21 mouse cellular contexts compared by ENCODE assay signal in genomic region chr5:19779224-19779623, GRCm38 (mm10).
DNase-seq lines count a peak whose midpoint lies in the region; ATAC-seq and TF ChIP-seq lines count a peak whose summit lies in the region.
"Had no signal": no experiment of that assay in that cellular context is flagged by ENCODE, and none has a peak within 500 bp of the region (broad histone marks: within the 10 kb centered on the region; RNA-seq: fewer than 3 reads in every experiment).

No protein-coding gene starts in this region.

- no peak for TF ChIP-seq POLR2A in brain, embryonic 14.5 days (IDR thresholded peaks at IDR 0.05; ENCODE audit: borderline replicate concordance, extremely low read depth, insufficient read depth, insufficient read length, poor library complexity, severe bottlenecking)

- WGBS in forebrain, embryonic 15.5 days = 62% methylated on average over 1 of the region's 1 CpGs
- WGBS in forebrain, embryonic 10.5 days = 93% methylated on average over 1 of the region's 1 CpGs
- 53% methylated on average over 1 of the region's 1 CpGs for WGBS in forebrain, postnatal 0 days
- WGBS in forebrain, embryonic 13.5 days = 88% methylated on average over 1 of the region's 1 CpGs

- H3K4me3 ChIP-seq in forebrain, embryonic 15.5 days = no peak overlapping the region
- no peak overlapping the region for H3K4me3 ChIP-seq in forebrain, embryonic 10.5 days
- H3K4me3 ChIP-seq in forebrain, postnatal 0 days (ENCODE audit: low read depth, low read length) = no peak overlapping the region
- H3K4me3 ChIP-seq in forebrain, embryonic 13.5 days = no peak overlapping the region
- no peak overlapping the region for H3K4me3 ChIP-seq in layer of hippocampus, adult 2 months
- H3K4me3 ChIP-seq: embryonic facial prominence, embryonic 13.5 days; embryonic facial prominence, embryonic 15.5 days; erythroblast, embryonic 14.5 days; gastrocnemius, adult 2 months had no signal

- no peak for DNase-seq in forebrain, embryonic 10.5 days (ENCODE audit: extremely low spot score, low spot score)
- peak; percentile 43 for DNase-seq in forebrain, postnatal 0 days
- no peak for DNase-seq in layer of hippocampus, adult 2 months (ENCODE audit: low spot score in 2 of 2)
- DNase-seq in layer of hippocampus, adult 8-10 months (ENCODE audit: low spot score in 2 of 2) = no peak
- peak; percentile 43 for DNase-seq in brain, embryonic 14.5 days (ENCODE audit: low read depth)
- DNase-seq in lung, postnatal 4 days = no peak
- DNase-seq: adrenal gland, adult 2 months; adrenal gland, postnatal 10 days; adrenal gland, postnatal 25 days; cerebellum, adult 11 months; cerebellum, adult 18-20 months; cerebellum, adult 8-10 months; cerebellum, adult 9-11 months; cerebellum, postnatal 36 days; embryo, embryonic 11 days; gastrocnemius, adult 2 months had no signal

- TF ChIP-seq CTCF in forebrain, postnatal 0 days (IDR thresholded peaks at IDR 0.05; ENCODE audit: low read depth) = no peak
- TF ChIP-seq CTCF in layer of hippocampus, adult 2 months (conservative IDR thresholded peaks at IDR 0.05) = no peak
- no peak for TF ChIP-seq CTCF in brain, embryonic 14.5 days (IDR thresholded peaks at IDR 0.05; ENCODE audit: borderline replicate concordance, extremely low read depth, insufficient read depth, insufficient read length)

- no peak for ATAC-seq in forebrain, embryonic 15.5 days (replicated peaks)
- ATAC-seq in forebrain, postnatal 0 days = peak; percentile 71
- ATAC-seq in forebrain, embryonic 13.5 days = no peak

- peaks cover 5% of the 10 kb centered on the region for H3K4me1 ChIP-seq in forebrain, embryonic 15.5 days
- H3K4me1 ChIP-seq in forebrain, embryonic 10.5 days = no peaks in the 10 kb centered on the region
- no peaks in the 10 kb centered on the region for H3K4me1 ChIP-seq in forebrain, postnatal 0 days (ENCODE audit: insufficient read depth)
- H3K4me1 ChIP-seq in forebrain, embryonic 13.5 days = no peaks in the 10 kb centered on the region
- H3K4me1 ChIP-seq: embryonic facial prominence, embryonic 13.5 days; embryonic facial prominence, embryonic 15.5 days had no signal

- H3K27me3 ChIP-seq in forebrain, embryonic 15.5 days = no peaks in the 10 kb centered on the region
- H3K27me3 ChIP-seq in forebrain, embryonic 10.5 days (ENCODE audit: poor library complexity, severe bottlenecking) = no peaks in the 10 kb centered on the region
- H3K27me3 ChIP-seq in forebrain, postnatal 0 days (ENCODE audit: insufficient read depth, low read length) = no peaks in the 10 kb centered on the region
- H3K27me3 ChIP-seq in forebrain, embryonic 13.5 days = no peaks in the 10 kb centered on the region
- H3K27me3 ChIP-seq: embryonic facial prominence, embryonic 13.5 days; embryonic facial prominence, embryonic 15.5 days had no signal

- H3K36me3 ChIP-seq in forebrain, embryonic 15.5 days = no peaks in the 10 kb centered on the region
- no peaks in the 10 kb centered on the region for H3K36me3 ChIP-seq in forebrain, embryonic 10.5 days (replicated peaks)
- H3K36me3 ChIP-seq in forebrain, postnatal 0 days (ENCODE audit: insufficient read depth) = no peaks in the 10 kb centered on the region
- no peaks in the 10 kb centered on the region for H3K36me3 ChIP-seq in forebrain, embryonic 13.5 days (ENCODE audit: poor library complexity, severe bottlenecking)
- H3K36me3 ChIP-seq: embryonic facial prominence, embryonic 13.5 days; embryonic facial prominence, embryonic 15.5 days had no signal

- H3K9me3 ChIP-seq in forebrain, embryonic 15.5 days = no peaks in the 10 kb centered on the region
- H3K9me3 ChIP-seq in forebrain, embryonic 10.5 days = no peaks in the 10 kb centered on the region
- no peaks in the 10 kb centered on the region for H3K9me3 ChIP-seq in forebrain, postnatal 0 days (ENCODE audit: low read length)
- H3K9me3 ChIP-seq in forebrain, embryonic 13.5 days (replicated peaks) = no peaks in the 10 kb centered on the region
- H3K9me3 ChIP-seq: embryonic facial prominence, embryonic 13.5 days; embryonic facial prominence, embryonic 15.5 days had no signal

- H3K9ac ChIP-seq in forebrain, embryonic 15.5 days (replicated peaks) = no peak overlapping the region
- H3K9ac ChIP-seq in forebrain, postnatal 0 days = no peak overlapping the region
- no peak overlapping the region for H3K9ac ChIP-seq in forebrain, embryonic 13.5 days
- H3K9ac ChIP-seq: embryonic facial prominence, embryonic 13.5 days; embryonic facial prominence, embryonic 15.5 days had no signal

- no peak overlapping the region for H3K4me2 ChIP-seq in forebrain, embryonic 15.5 days (replicated peaks)
- no peak overlapping the region for H3K4me2 ChIP-seq in forebrain, postnatal 0 days (ENCODE audit: low read depth)
- no peak overlapping the region for H3K4me2 ChIP-seq in forebrain, embryonic 13.5 days
- H3K4me2 ChIP-seq: embryonic facial prominence, embryonic 13.5 days; embryonic facial prominence, embryonic 15.5 days had no signal

- H3K27ac ChIP-seq in forebrain, embryonic 15.5 days (replicated peaks) = peak overlapping the region; percentile 67
- no peak overlapping the region for H3K27ac ChIP-seq in forebrain, embryonic 10.5 days
- no peak overlapping the region for H3K27ac ChIP-seq in forebrain, postnatal 0 days (ENCODE audit: low read depth, low read length)
- H3K27ac ChIP-seq in forebrain, embryonic 13.5 days = no peak overlapping the region
- peak overlapping the region; percentile 20; the same call in 1 of the 2 replicates for H3K27ac ChIP-seq in layer of hippocampus, adult 2 months
- H3K27ac ChIP-seq: embryonic facial prominence, embryonic 13.5 days; embryonic facial prominence, embryonic 15.5 days; gastrocnemius, adult 2 months had no signal

Comparison
In these comparisons a context has a peak if more than half of its experiments do, and no peak if none do; other contexts are left out.
1. H3K27ac ChIP-seq: peak in forebrain, embryonic 15.5 days (single experiment) and layer of hippocampus, adult 2 months (single experiment); none in forebrain, embryonic 10.5 days (single experiment), forebrain, postnatal 0 days (single experiment) and forebrain, embryonic 13.5 days (single experiment).
2. DNase-seq: peak in forebrain, postnatal 0 days (single experiment) and brain, embryonic 14.5 days (single experiment); none in forebrain, embryonic 10.5 days (single experiment), layer of hippocampus, adult 2 months (0 of 2), layer of hippocampus, adult 8-10 months (0 of 2) and lung, postnatal 4 days (0 of 2).